8 mouse cellular contexts compared by ENCODE assay signal in the genomic region with DNA sequence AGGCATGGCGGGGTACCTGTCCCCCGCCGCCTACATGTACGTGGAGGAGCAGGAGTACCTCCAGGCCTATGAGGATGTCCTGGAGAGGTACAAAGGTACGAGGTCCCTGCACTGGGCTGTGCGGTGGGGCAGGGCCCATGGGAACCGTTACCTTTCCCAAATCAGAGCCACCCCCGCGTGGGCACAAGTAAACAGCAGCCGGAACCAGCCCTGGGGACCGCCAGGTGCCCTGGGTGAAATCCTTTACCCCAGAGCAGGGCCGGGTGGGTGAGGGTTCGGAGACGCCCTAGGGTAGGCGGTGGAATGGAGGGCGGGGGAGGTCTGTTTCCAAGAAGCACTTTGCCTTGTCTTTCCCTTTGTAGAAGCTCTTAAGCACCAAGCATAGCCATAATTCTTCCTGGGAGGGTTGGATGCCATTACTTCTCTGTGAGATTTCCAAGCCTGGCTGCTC.
DNase-seq lines count a peak whose midpoint lies in the region; ATAC-seq and TF ChIP-seq lines count a peak whose summit lies in the region.

No protein-coding gene starts in this region.

- peak; percentile 55 for ATAC-seq in hindbrain, embryonic 12.5 days (ENCODE audit: low FRiP score)

- H3K4me2 ChIP-seq in hindbrain, embryonic 12.5 days (replicated peaks) = peak overlapping the region; percentile 88

- H3K27me3 ChIP-seq in E14TG2a.4 (ENCODE audit: insufficient read depth, low read length) = no peaks in the 10 kb centered on the region
- peaks cover 15% of the 10 kb centered on the region for H3K27me3 ChIP-seq in embryonic facial prominence, embryonic 10.5 days (replicated peaks; ENCODE audit: low read depth, poor library complexity, severe bottlenecking)
- no peaks in the 10 kb centered on the region for H3K27me3 ChIP-seq in hindbrain, embryonic 12.5 days
- no peaks in the 10 kb centered on the region for H3K27me3 ChIP-seq in testis, adult 2 months (ENCODE audit: control insufficient read depth, insufficient read depth, low read length)

- H3K36me3 ChIP-seq in E14TG2a.4 (ENCODE audit: insufficient read depth, low read length) = 0 out of 2 replicates have a peak, but pooled peaks cover 11% of the 10 kb centered on the region
- H3K36me3 ChIP-seq in embryonic facial prominence, embryonic 10.5 days (replicated peaks) = no peaks in the 10 kb centered on the region
- H3K36me3 ChIP-seq in hindbrain, embryonic 12.5 days = no peaks in the 10 kb centered on the region
- no peaks in the 10 kb centered on the region for H3K36me3 ChIP-seq in testis, adult 2 months (ENCODE audit: control insufficient read depth, insufficient read depth, low read length)

- TF ChIP-seq POLR2A in testis, adult 2 months (IDR thresholded peaks at IDR 0.05; ENCODE audit: control insufficient read depth, low read depth, low read length) = no peak

- H3K9ac ChIP-seq in hindbrain, embryonic 12.5 days = peak overlapping the region; percentile 90

- no peak for TF ChIP-seq CTCF in E14TG2a.4 (conservative IDR thresholded peaks at IDR 0.05; ENCODE audit: low read length)
- TF ChIP-seq CTCF in testis, adult 2 months (IDR thresholded peaks at IDR 0.05; ENCODE audit: control insufficient read depth, insufficient read depth, insufficient replicate concordance, low read depth, low read length) = no peak

- DNase-seq in gastrocnemius, postnatal 25 days = peak; percentile 27
- DNase-seq in gastrocnemius, adult 18-20 months (ENCODE audit: low spot score) = no peak
- peak; percentile 45 for DNase-seq in embryonic facial prominence, embryonic 10.5 days (ENCODE audit: low spot score)
- DNase-seq in lung, postnatal 14 days = peak; percentile 24
- DNase-seq in c-Kit-positive CD71-positive TER-119-positive erythroid progenitor cells, embryonic 14.5 days (ENCODE audit: low spot score) = no peak

- peak overlapping the region; percentile 85 for H3K4me3 ChIP-seq in E14TG2a.4 (replicated peaks; ENCODE audit: low read length)
- peak overlapping the region; percentile 92 for H3K4me3 ChIP-seq in embryonic facial prominence, embryonic 10.5 days
- H3K4me3 ChIP-seq in hindbrain, embryonic 12.5 days = peak overlapping the region; percentile 89
- H3K4me3 ChIP-seq in testis, adult 2 months (ENCODE audit: control insufficient read depth, low read depth, low read length) = peak overlapping the region; percentile 65

- under 1% methylated on average over 16 of the region's 16 CpGs for WGBS in embryonic facial prominence, embryonic 10.5 days
- WGBS in hindbrain, embryonic 12.5 days = under 1% methylated on average over 16 of the region's 16 CpGs

- peaks cover 68% of the 10 kb centered on the region for H3K4me1 ChIP-seq in E14TG2a.4 (replicated peaks; ENCODE audit: low read depth, low read length)
- H3K4me1 ChIP-seq in embryonic facial prominence, embryonic 10.5 days = peaks cover 38% of the 10 kb centered on the region
- peaks cover 31% of the 10 kb centered on the region for H3K4me1 ChIP-seq in hindbrain, embryonic 12.5 days
- H3K4me1 ChIP-seq in testis, adult 2 months (ENCODE audit: control insufficient read depth, insufficient read depth, low read length) = peaks cover 2% of the 10 kb centered on the region; the same call in 1 of the 2 replicates

- no peaks in the 10 kb centered on the region for H3K9me3 ChIP-seq in E14TG2a.4 (ENCODE audit: low read length)
- H3K9me3 ChIP-seq in embryonic facial prominence, embryonic 10.5 days = no peaks in the 10 kb centered on the region
- H3K9me3 ChIP-seq in hindbrain, embryonic 12.5 days (replicated peaks) = no peaks in the 10 kb centered on the region

- H3K27ac ChIP-seq in embryonic facial prominence, embryonic 10.5 days (replicated peaks) = peak overlapping the region; percentile 88
- peak overlapping the region; percentile 85 for H3K27ac ChIP-seq in hindbrain, embryonic 12.5 days
- no peak overlapping the region for H3K27ac ChIP-seq in testis, adult 2 months (ENCODE audit: control insufficient read depth, insufficient read depth, low read depth, low read length)

Comparison
In these comparisons a context has a peak if more than half of its experiments do, and no peak if none do; other contexts are left out.
1. DNase-seq: peak in gastrocnemius, postnatal 25 days (single experiment), embryonic facial prominence, embryonic 10.5 days (single experiment) and lung, postnatal 14 days (single experiment); none in gastrocnemius, adult 18-20 months (single experiment) and c-Kit-positive CD71-positive TER-119-positive erythroid progenitor cells, embryonic 14.5 days (single experiment).
2. Peak in every context shown above with its lines, with median percentiles within 50 percentile points of each other: H3K4me3 ChIP-seq.